Mouse (Mus musculus) E14TG2a.4 (cell line): Measurements from ENCODE around the gene Btbd19.

Experiments used
- H3K27me3 ChIP-seq: 2 replicates; pipeline ENCODE4 v1.6.1; 2014; ENCODE audit warnings: low read length, control low read depth; ENCODE audit not compliant: insufficient read depth
- H3K36me3 ChIP-seq: 2 replicates; pipeline ENCODE4 v1.6.1; 2014; ENCODE audit warnings: low read length, control low read depth; ENCODE audit not compliant: insufficient read depth
- H3K4me1 ChIP-seq: replicated peaks from 2 replicates; pipeline ENCODE4 v1.6.1; 2014; ENCODE audit warnings: low read depth, low read length, control low read depth
- H3K4me3 ChIP-seq: replicated peaks from 2 replicates; pipeline ENCODE4 v1.5.1; 2014; ENCODE audit warnings: mild to moderate bottlenecking, low read length
- H3K9me3 ChIP-seq: 2 replicates; pipeline ENCODE4 v1.6.1; 2014; ENCODE audit warnings: low read length, control low read depth
- CTCF ChIP-seq: conservative IDR thresholded peaks from 2 replicates; pipeline ENCODE4 v1.5.1; 2014; ENCODE audit warnings: low read length
- NANOG ChIP-seq: IDR thresholded peaks from 2 replicates; pipeline ENCODE4 v1.6.1; 2014; ENCODE audit warnings: borderline replicate concordance, low read length, mixed read lengths
- POU5F1 ChIP-seq: IDR thresholded peaks from 2 replicates; pipeline ENCODE4 v1.6.1; 2014; ENCODE audit warnings: low read length, borderline replicate concordance

The Btbd19 gene

DNA sequence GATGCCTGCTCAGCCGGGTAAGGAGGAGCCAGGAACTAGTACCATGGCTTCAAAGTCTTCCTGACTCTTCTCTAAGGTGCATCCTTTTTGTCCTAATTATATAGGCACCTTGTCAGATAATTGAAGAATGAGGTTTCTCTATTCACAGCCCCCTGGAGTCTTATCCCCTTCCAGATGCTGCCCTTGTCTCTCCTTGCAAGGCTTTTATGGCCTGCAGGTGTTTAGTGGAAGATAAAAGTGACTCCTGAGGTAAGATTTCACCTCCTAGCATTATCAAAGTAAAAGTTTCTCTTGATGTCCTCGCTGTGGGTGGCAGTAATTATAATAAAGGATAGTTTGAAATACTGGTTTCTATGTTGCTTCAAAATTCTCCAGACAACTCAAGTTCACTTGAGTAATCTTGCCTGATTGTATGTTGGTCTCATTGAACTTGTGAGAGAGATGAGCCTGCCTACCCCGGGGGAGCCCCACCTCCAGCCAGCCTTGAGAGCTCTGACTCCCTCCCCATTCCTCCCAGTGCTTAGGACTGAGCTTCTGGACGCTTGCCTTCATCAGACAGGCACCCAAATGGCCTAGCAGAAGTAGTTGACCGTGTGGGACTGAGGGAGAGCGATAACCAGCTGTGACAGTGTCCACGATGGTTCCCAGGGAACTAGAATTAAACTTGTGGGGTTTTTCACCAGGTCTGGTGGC is 37.4 kb downstream of the Btbd19 start:
- no peak overlapping the region for H3K4me3 ChIP-seq
- peaks cover 34% of the 10 kb centered on the region for H3K4me1 ChIP-seq
- peaks cover 46% of the 10 kb centered on the region for H3K36me3 ChIP-seq
- TF ChIP-seq CTCF (no peak), NANOG (no peak), POU5F1 (no peak)
- no peaks in the 10 kb centered on the region for H3K9me3 ChIP-seq
- H3K27me3 ChIP-seq = no peaks in the 10 kb centered on the region

DNA sequence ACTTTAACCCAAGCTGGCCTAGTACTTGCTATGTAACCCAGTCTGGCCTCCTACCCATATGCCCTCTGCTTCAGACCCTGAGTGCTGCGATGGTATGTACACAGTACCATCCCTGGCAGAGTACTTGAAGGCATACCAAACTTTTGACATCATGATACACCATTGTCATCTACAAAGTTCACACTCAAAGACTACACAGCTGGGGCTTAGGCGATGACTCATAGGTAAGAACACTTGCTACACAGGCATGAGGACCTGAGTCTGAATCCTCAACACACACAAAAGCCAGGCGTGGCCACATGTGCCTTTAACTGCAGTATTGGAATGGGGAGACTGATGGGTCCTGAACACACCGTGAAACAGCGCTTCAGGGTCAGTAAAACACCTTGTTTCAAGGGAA is 54.3 kb downstream of the Btbd19 start:
- TF ChIP-seq CTCF (no peak), POU5F1 (no peak), NANOG (no peak)
- Histone ChIP-seq H3K4me3 (no peak overlapping the region), H3K27me3 (no peaks in the 10 kb centered on the region), H3K4me1 (no peaks in the 10 kb centered on the region), H3K9me3 (no peaks in the 10 kb centered on the region), H3K36me3 (peaks cover 100% of the 10 kb centered on the region)

DNA sequence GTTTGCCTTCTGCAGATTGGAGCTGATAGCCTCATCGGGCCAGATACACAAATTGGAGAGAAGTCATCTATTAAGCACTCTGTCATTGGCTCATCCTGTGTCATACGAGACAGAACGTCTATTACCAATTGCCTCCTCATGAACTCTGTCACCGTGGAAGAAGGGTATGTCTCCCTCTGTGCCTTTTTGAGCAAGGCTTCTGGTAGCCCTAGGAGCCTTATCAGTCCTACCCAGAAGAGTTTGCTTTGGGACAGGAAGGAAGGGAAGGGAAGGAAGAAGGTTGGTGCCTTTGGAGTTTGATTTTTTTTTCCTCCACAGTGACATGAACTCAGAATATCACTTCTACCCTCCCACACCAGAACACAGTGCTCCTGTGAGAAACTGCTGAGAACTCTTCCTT is 54.9 kb downstream of the Btbd19 start:
- Histone ChIP-seq H3K9me3 (no peaks in the 10 kb centered on the region), H3K4me1 (no peaks in the 10 kb centered on the region), H3K36me3 (peaks cover 100% of the 10 kb centered on the region), H3K27me3 (no peaks in the 10 kb centered on the region), H3K4me3 (no peak overlapping the region)
- TF ChIP-seq POU5F1 = no peak
- TF ChIP-seq NANOG = no peak
- TF ChIP-seq CTCF = no peak

DNA sequence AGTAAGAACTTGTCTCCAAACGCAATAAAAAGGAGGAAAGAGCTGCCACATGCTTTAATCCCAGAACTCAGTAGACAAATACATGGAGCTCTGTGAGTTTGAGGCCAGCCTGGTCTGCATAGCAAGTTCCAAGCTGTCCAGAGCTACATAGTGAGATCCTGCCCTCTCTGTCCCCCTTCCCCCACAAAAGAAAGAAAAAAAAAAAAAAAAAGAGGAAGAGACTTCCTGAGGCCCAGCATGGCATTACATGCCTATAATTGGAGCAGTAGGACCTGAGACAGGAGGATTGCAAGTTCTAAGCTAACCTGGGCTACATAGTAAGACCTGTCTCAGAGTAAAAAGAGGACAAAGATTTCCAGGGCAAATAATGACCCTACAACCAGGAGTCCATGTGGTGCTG is 55.9 kb downstream of the Btbd19 start:
- Histone ChIP-seq H3K36me3 (peaks cover 100% of the 10 kb centered on the region), H3K4me3 (no peak overlapping the region), H3K9me3 (no peaks in the 10 kb centered on the region), H3K4me1 (no peaks in the 10 kb centered on the region), H3K27me3 (no peaks in the 10 kb centered on the region)
- TF ChIP-seq CTCF (no peak), POU5F1 (no peak), NANOG (no peak)
